Mouse (Mus musculus) macrophage (primary cell): ENCODE measurements at regions not wholly inside any gene's neighbourhood (a gene's known extent, or its start where the extent isn't known, plus 50 kb on each side); places are given as distances from the start of the nearest gene placed in this dataset.

ENCODE experiments used
- H3K27ac ChIP-seq: fragments of 350-480 bp; formaldehyde crosslinking; 2 replicates; pipeline ENCODE4 v1.9.0; 2021
- H3K36me3 ChIP-seq: fragments of 350-480 bp; formaldehyde crosslinking; 2 replicates; pipeline ENCODE4 v1.9.0; 2021; ENCODE audit errors: inconsistent target
- H3K4me3 ChIP-seq: fragments of 350-480 bp; formaldehyde crosslinking; 2 replicates; pipeline ENCODE4 v1.9.0; 2021; ENCODE audit errors: inconsistent target
- H3K79me2 ChIP-seq: fragments of 350-480 bp; formaldehyde crosslinking; 2 replicates; pipeline ENCODE4 v1.9.0; 2021; ENCODE audit errors: inconsistent target
- WGBS: methylation state at CpG from one replicate; pipeline ENCODE4 v1.1.7; 2026; ENCODE audit warnings: inconsistent platforms; ENCODE audit not compliant: missing documents; 5-methylcytosine and 5-hydroxymethylcytosine counted together

GRCm38 (mm10) chr4:131350268-131350667, 406.1 kb downstream of the Matn1 start:
- Histone ChIP-seq H3K36me3 (no peaks in the 10 kb centered on the region), H3K4me3 (no peak overlapping the region), H3K79me2 (no peaks in the 10 kb centered on the region), H3K27ac (no peak overlapping the region)
- WGBS, result 59% methylated on average over 7 of the region's 7 CpGs

GRCm38 (mm10) chr4:131354908-131355307, 410.7 kb downstream of the Matn1 start:
- 91% methylated on average over 3 of the region's 3 CpGs for WGBS
- Histone ChIP-seq H3K4me3 (no peak overlapping the region), H3K27ac (no peak overlapping the region)

GRCm38 (mm10) chr4:131355526-131355991, 411.4 kb downstream of the Matn1 start:
- H3K27ac ChIP-seq, result no peak overlapping the region
- 89% methylated on average over 12 of the region's 12 CpGs for WGBS
- H3K36me3 ChIP-seq, result no peaks in the 10 kb centered on the region
- no peak overlapping the region for H3K4me3 ChIP-seq
- H3K79me2 ChIP-seq, result no peaks in the 10 kb centered on the region

More at GRCm38 (mm10) chr4:131354908-131355307, 410.7 kb downstream of the Matn1 start:
- Histone ChIP-seq H3K36me3 (no peaks in the 10 kb centered on the region), H3K79me2 (no peaks in the 10 kb centered on the region)

GRCm38 (mm10) chr4:131356316-131356715, 412.1 kb downstream of the Matn1 start:
- WGBS, result 91% methylated on average over 12 of the region's 12 CpGs
- Histone ChIP-seq H3K27ac (no peak overlapping the region), H3K79me2 (no peaks in the 10 kb centered on the region), H3K4me3 (no peak overlapping the region), H3K36me3 (no peaks in the 10 kb centered on the region)

- Histone ChIP-seq H3K36me3 (no peaks in the 10 kb centered on the region), H3K4me3 (no peak overlapping the region), H3K79me2 (no peaks in the 10 kb centered on the region), H3K27ac (no peak overlapping the region)
- WGBS, result 100% methylated on average over 1 of the region's 1 CpGs
Measured at GRCm38 (mm10) chr4:131363030-131363429, 418.8 kb downstream of the Matn1 start.

- 25% methylated on average over 6 of the region's 6 CpGs for WGBS
- no peak overlapping the region for H3K4me3 ChIP-seq
- no peaks in the 10 kb centered on the region for H3K36me3 ChIP-seq
- no peak overlapping the region for H3K27ac ChIP-seq
- H3K79me2 ChIP-seq, result no peaks in the 10 kb centered on the region
Measured at GRCm38 (mm10) chr4:131364671-131365252, 420.6 kb downstream of the Matn1 start.

GRCm38 (mm10) chr4:131366006-131366405, 421.8 kb downstream of the Matn1 start:
- Histone ChIP-seq H3K27ac (no peak overlapping the region), H3K4me3 (no peak overlapping the region), H3K79me2 (no peaks in the 10 kb centered on the region), H3K36me3 (no peaks in the 10 kb centered on the region)
- 67% methylated on average over 2 of the region's 2 CpGs for WGBS

- Histone ChIP-seq H3K79me2 (no peaks in the 10 kb centered on the region), H3K27ac (no peak overlapping the region), H3K36me3 (no peaks in the 10 kb centered on the region), H3K4me3 (no peak overlapping the region)
- 100% methylated on average over 1 of the region's 1 CpGs for WGBS
Measured at GRCm38 (mm10) chr4:131366656-131367055, 422.5 kb downstream of the Matn1 start.

GRCm38 (mm10) chr4:131372517-131372916, 428.3 kb downstream of the Matn1 start:
- H3K79me2 ChIP-seq, result no peaks in the 10 kb centered on the region
- WGBS, result 82% methylated on average over 16 of the region's 16 CpGs

GRCm38 (mm10) chr4:131373172-131373571, 429.0 kb downstream of the Matn1 start:
- Histone ChIP-seq H3K36me3 (no peaks in the 10 kb centered on the region), H3K4me3 (no peak overlapping the region), H3K27ac (no peak overlapping the region), H3K79me2 (no peaks in the 10 kb centered on the region)
- 75% methylated on average over 3 of the region's 3 CpGs for WGBS

More at GRCm38 (mm10) chr4:131372517-131372916, 428.3 kb downstream of the Matn1 start:
- Histone ChIP-seq H3K4me3 (no peak overlapping the region), H3K27ac (no peak overlapping the region), H3K36me3 (no peaks in the 10 kb centered on the region)

- Histone ChIP-seq H3K79me2 (no peaks in the 10 kb centered on the region), H3K4me3 (no peak overlapping the region), H3K27ac (no peak overlapping the region), H3K36me3 (no peaks in the 10 kb centered on the region)
- WGBS, result 92% methylated on average over 6 of the region's 6 CpGs
Measured at GRCm38 (mm10) chr4:131374527-131375290, 430.5 kb downstream of the Matn1 start.

- no peaks in the 10 kb centered on the region for H3K36me3 ChIP-seq
- no peak overlapping the region for H3K4me3 ChIP-seq
- WGBS, result 65% methylated on average over 9 of the region's 9 CpGs
- H3K27ac ChIP-seq, result no peak overlapping the region
- no peaks in the 10 kb centered on the region for H3K79me2 ChIP-seq
Measured at GRCm38 (mm10) chr4:131381063-131381462, 436.9 kb downstream of the Matn1 start.

GRCm38 (mm10) chr4:131381529-131381928, 437.3 kb downstream of the Matn1 start:
- H3K36me3 ChIP-seq, result no peaks in the 10 kb centered on the region
- no peaks in the 10 kb centered on the region for H3K79me2 ChIP-seq
- no peak overlapping the region for H3K4me3 ChIP-seq
- no peak overlapping the region for H3K27ac ChIP-seq
- WGBS, result 90% methylated on average over 7 of the region's 7 CpGs

GRCm38 (mm10) chr4:131383862-131384261, 439.7 kb downstream of the Matn1 start:
- Histone ChIP-seq H3K36me3 (no peaks in the 10 kb centered on the region), H3K79me2 (no peaks in the 10 kb centered on the region), H3K4me3 (no peak overlapping the region), H3K27ac (no peak overlapping the region)
- 94% methylated on average over 5 of the region's 5 CpGs for whole genome bisulfite sequencing

GRCm38 (mm10) chr4:131386961-131387360, 442.8 kb downstream of the Matn1 start:
- Histone ChIP-seq H3K27ac (no peak overlapping the region), H3K79me2 (no peaks in the 10 kb centered on the region), H3K4me3 (no peak overlapping the region), H3K36me3 (no peaks in the 10 kb centered on the region)
- 85% methylated on average over 10 of the region's 10 CpGs for WGBS
